In the genomic region with DNA sequence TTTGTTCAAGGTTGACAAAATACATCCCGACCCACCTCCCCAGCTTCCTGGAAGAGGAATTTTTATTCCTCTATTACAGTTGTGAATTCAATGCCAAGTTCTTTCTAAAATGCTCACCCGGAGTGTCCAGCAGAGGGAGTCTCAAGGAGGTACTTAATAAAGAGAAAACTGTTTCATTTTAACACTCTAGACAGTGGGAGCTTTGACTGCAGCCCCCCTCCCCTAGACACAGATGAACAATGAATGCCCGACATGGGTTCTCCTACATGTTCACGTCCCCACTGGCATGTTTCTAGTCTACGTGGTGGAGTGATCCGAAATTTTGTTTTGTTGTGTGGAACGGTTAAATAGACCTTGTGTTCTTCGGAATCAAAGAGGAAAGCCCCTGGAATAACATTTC, we compare ENCODE assay signal across 2 mouse cellular contexts.
TF ChIP-seq lines count a peak whose summit lies in the region.

No protein-coding gene starts in this region.

TF ChIP-seq in CH12.LX, 34 proteins besides CTCF, POLR2A, EP300 and RAD21:
- TF ChIP-seq SMC3 (IDR thresholded peaks at IDR 0.05; ENCODE audit: low read depth, low read length) (peak; percentile 64), MAZ (IDR thresholded peaks at IDR 0.05; ENCODE audit: low read depth, low read length) (no peak)

TF ChIP-seq in myocyte, 11 proteins besides CTCF, POLR2A, EP300 and RAD21:
- no peak for TF ChIP-seq TCF3 (IDR thresholded peaks at IDR 0.05; ENCODE audit: insufficient read length, low read depth)
